ENCODE assay signal across 12 mouse cellular contexts in the genomic region with DNA sequence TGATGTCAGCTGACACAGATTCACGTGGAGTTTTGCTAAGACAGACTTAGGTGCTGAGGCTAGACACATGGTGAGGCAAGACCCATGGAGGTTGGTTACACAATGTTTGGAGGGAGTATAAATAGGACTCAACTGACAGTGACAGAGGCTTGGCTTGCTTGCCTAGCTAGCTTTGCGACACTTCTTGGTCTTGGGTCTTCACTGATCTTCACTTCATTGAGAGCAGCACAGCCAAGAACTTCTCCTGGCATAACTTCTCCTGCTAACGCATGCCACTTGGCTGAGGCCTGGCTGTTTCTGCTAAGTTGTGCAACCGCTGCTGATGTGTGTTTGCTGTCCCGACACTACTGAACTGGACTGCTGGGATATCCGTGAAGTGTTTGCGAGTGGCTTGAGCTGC.
DNase-seq lines count a peak whose midpoint lies in the region.
"Had no signal": no experiment of that assay in that cellular context is flagged by ENCODE, and none has a peak within 500 bp of the region (broad histone marks: within the 10 kb centered on the region; RNA-seq: fewer than 3 reads in every experiment).

No protein-coding gene starts in this region.

- 87% methylated on average over 7 of the region's 7 CpGs for WGBS in heart, embryonic 10.5 days

- peak; percentile 51 to 66 for DNase-seq in heart, adult 9 months (ENCODE audit: low spot score in 2 of 2)
- DNase-seq in heart, embryonic 10.5 days (ENCODE audit: low spot score): no peak
- peak; percentile 54 for DNase-seq in adrenal gland, postnatal 14 days
- DNase-seq in gastrocnemius, postnatal 25 days: peak; percentile 87
- DNase-seq in lung, postnatal 14 days: peak; percentile 58
- no peak for DNase-seq in thymus, postnatal 25 days
- DNase-seq in embryo, embryonic 10.5 days (ENCODE audit: low spot score): no peak
- no peak for DNase-seq in left cerebral cortex, postnatal 14 days (ENCODE audit: low spot score in 2 of 2)
- DNase-seq: kidney, postnatal 36 days; left cerebral cortex, postnatal 4 days had no signal

- 0 out of 2 replicates have a peak, but pooled peaks cover 4% of the 10 kb centered on the region for H3K36me3 ChIP-seq in heart, embryonic 10.5 days
- H3K36me3 ChIP-seq: embryonic facial prominence, embryonic 12.5 days; neural tube, embryonic 13.5 days had no signal

- peaks cover 11% of the 10 kb centered on the region; the same call in 1 of the 2 replicates for H3K9me3 ChIP-seq in heart, embryonic 10.5 days
- H3K9me3 ChIP-seq: neural tube, embryonic 13.5 days had no signal

- H3K4me1 ChIP-seq in heart, embryonic 10.5 days: no peaks in the 10 kb centered on the region
- H3K4me1 ChIP-seq: embryonic facial prominence, embryonic 12.5 days; neural tube, embryonic 13.5 days had no signal

- H3K4me3 ChIP-seq in heart, embryonic 10.5 days: no peak overlapping the region
- H3K4me3 ChIP-seq: embryonic facial prominence, embryonic 12.5 days; neural tube, embryonic 13.5 days had no signal

- intact Hi-C loops in left cerebral cortex, postnatal 14 days (cut with DNase I): no loop called here

- H3K27ac ChIP-seq in heart, embryonic 10.5 days: no peak overlapping the region
- H3K27ac ChIP-seq: embryonic facial prominence, embryonic 12.5 days; neural tube, embryonic 13.5 days had no signal

- no peaks in the 10 kb centered on the region for H3K27me3 ChIP-seq in heart, embryonic 10.5 days (ENCODE audit: insufficient read depth, poor library complexity, severe bottlenecking)
- H3K27me3 ChIP-seq: embryonic facial prominence, embryonic 12.5 days; neural tube, embryonic 13.5 days had no signal

Comparison
In these comparisons a context has a peak if more than half of its experiments do, and no peak if none do; other contexts are left out.
1. DNase-seq: peak in heart, adult 9 months (2 of 2), adrenal gland, postnatal 14 days (single experiment), gastrocnemius, postnatal 25 days (single experiment) and lung, postnatal 14 days (single experiment); none in heart, embryonic 10.5 days (single experiment), thymus, postnatal 25 days (single experiment), embryo, embryonic 10.5 days (single experiment) and left cerebral cortex, postnatal 14 days (0 of 2).